Comparison of ENCODE assay signal across 10 mouse cellular contexts in the genomic region with DNA sequence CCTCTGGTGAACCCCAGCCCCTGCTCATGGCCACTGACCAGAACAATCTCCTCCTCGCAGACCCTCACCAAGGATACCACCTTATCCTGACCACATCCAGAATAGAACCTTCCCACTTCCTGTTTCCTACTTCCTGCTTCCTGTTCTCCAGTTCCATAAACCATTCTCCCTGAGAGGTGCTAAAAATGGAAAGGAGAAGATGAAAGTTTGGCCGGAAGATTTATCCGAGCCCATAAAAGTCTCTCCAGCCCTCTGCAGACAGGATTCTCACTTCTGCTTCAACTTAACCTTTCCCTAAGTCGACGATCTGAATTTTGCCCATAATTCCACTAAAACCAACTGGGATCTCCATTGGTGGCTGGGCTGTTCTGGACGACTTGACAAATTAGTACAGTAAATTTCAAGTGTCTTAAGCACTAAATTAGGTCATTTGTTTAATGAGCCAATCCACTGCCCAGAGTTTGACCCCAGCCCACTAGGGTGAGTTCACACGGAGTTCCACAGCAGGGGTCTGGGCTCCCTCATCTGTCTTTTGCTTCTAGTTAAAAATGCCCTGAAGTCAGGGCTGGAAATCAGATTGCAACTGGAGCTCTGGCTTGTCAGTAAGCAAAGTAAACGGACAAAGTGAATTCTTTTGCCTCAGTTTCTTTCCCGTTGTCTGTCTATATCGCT.
DNase-seq lines count a peak whose midpoint lies in the region; ATAC-seq lines count a peak whose summit lies in the region.
"Had no signal": no experiment of that assay in that cellular context is flagged by ENCODE, and none has a peak within 500 bp of the region (broad histone marks: within the 10 kb centered on the region; RNA-seq: fewer than 3 reads in every experiment).

No protein-coding gene starts in this region.

- no peak for DNase-seq in lung, postnatal 4 days
- no peak for DNase-seq in urinary bladder, postnatal 14 days (ENCODE audit: low spot score)
- no peak for DNase-seq in natural killer cell, adult 2 months (ENCODE audit: low spot score in 2 of 2)
- no peak for DNase-seq in right cerebral cortex, postnatal 36 days (ENCODE audit: low spot score in 2 of 2)
- DNase-seq: cerebellum, adult 11-12 months; right cerebral cortex, postnatal 25 days had no signal

- no peaks in the 10 kb centered on the region for H3K27me3 ChIP-seq in lung, embryonic 15.5 days
- 0 out of 2 replicates have a peak, but pooled peaks cover 4% of the 10 kb centered on the region for H3K27me3 ChIP-seq in heart, embryonic 14.5 days (ENCODE audit: control insufficient read depth, insufficient read depth, low read length)
- H3K27me3 ChIP-seq in limb, embryonic 13.5 days = peaks cover 67% of the 10 kb centered on the region
- no peaks in the 10 kb centered on the region for H3K27me3 ChIP-seq in stomach, embryonic 14.5 days (ENCODE audit: control insufficient read depth, insufficient read depth, low read length)

- H3K4me3 ChIP-seq in lung, embryonic 15.5 days = no peak overlapping the region
- H3K4me3 ChIP-seq in heart, embryonic 14.5 days (ENCODE audit: control insufficient read depth in 1 of 2, insufficient read depth in 1 of 2, low read depth in 1 of 2, low read length in 2 of 2) = no peak overlapping the region
- H3K4me3 ChIP-seq in limb, embryonic 13.5 days = peak overlapping the region; percentile 29
- H3K4me3 ChIP-seq in stomach, embryonic 14.5 days (ENCODE audit: low read depth, low read length) = no peak overlapping the region

- H3K27ac ChIP-seq in lung, embryonic 15.5 days = peak overlapping the region; percentile 82
- H3K27ac ChIP-seq in heart, embryonic 14.5 days (replicated peaks in 1 of 2; ENCODE audit: control insufficient read depth in 1 of 2, insufficient read depth in 1 of 2, low read depth in 2 of 2, low read length in 2 of 2) = peak overlapping the region in 1 of 2 experiments; percentile 26; a peak in 2 of 4 replicates
- peak overlapping the region; percentile 80 for H3K27ac ChIP-seq in limb, embryonic 13.5 days
- peak overlapping the region; percentile 85 for H3K27ac ChIP-seq in stomach, embryonic 14.5 days (ENCODE audit: low read length)

- H3K36me3 ChIP-seq in lung, embryonic 15.5 days = no peaks in the 10 kb centered on the region
- H3K36me3 ChIP-seq in heart, embryonic 14.5 days (ENCODE audit: control insufficient read depth, insufficient read depth, low read length) = no peaks in the 10 kb centered on the region
- no peaks in the 10 kb centered on the region for H3K36me3 ChIP-seq in limb, embryonic 13.5 days
- no peaks in the 10 kb centered on the region for H3K36me3 ChIP-seq in stomach, embryonic 14.5 days (ENCODE audit: control insufficient read depth, insufficient read depth, low read length)

- no peaks in the 10 kb centered on the region for H3K9me3 ChIP-seq in lung, embryonic 15.5 days
- no peaks in the 10 kb centered on the region for H3K9me3 ChIP-seq in heart, embryonic 14.5 days (ENCODE audit: control insufficient read depth, low read length)
- H3K9me3 ChIP-seq in limb, embryonic 13.5 days = no peaks in the 10 kb centered on the region
- H3K9me3 ChIP-seq in stomach, embryonic 14.5 days (ENCODE audit: control insufficient read depth, low read depth, low read length) = no peaks in the 10 kb centered on the region

- ATAC-seq in lung, embryonic 15.5 days (ENCODE audit: borderline replicate concordance, extremely low read depth, low FRiP score, low TSS enrichment) = no peak
- no peak for ATAC-seq in heart, embryonic 14.5 days (ENCODE audit: insufficient number of reproducible peaks, insufficient read depth, low FRiP score, low read depth)
- no peak for ATAC-seq in limb, embryonic 13.5 days (ENCODE audit: low FRiP score, low read depth)
- no peak for ATAC-seq in stomach, embryonic 14.5 days (ENCODE audit: insufficient number of reproducible peaks, insufficient read depth, low FRiP score, low read depth)

- H3K9ac ChIP-seq in lung, embryonic 15.5 days = no peak overlapping the region
- no peak overlapping the region for H3K9ac ChIP-seq in heart, embryonic 14.5 days (ENCODE audit: low read length)
- no peak overlapping the region for H3K9ac ChIP-seq in limb, embryonic 13.5 days
- no peak overlapping the region for H3K9ac ChIP-seq in stomach, embryonic 14.5 days (replicated peaks; ENCODE audit: low read depth, low read length)

- peaks cover 43% of the 10 kb centered on the region for H3K4me1 ChIP-seq in lung, embryonic 15.5 days
- H3K4me1 ChIP-seq in heart, embryonic 14.5 days (ENCODE audit: control insufficient read depth in 2 of 2, insufficient read depth in 2 of 2, low read length in 2 of 2) = peaks cover 12 to 22% of the 10 kb centered on the region in 2 experiments
- H3K4me1 ChIP-seq in limb, embryonic 13.5 days = peaks cover 82% of the 10 kb centered on the region
- H3K4me1 ChIP-seq in stomach, embryonic 14.5 days (ENCODE audit: control insufficient read depth, insufficient read depth, low read length) = peaks cover 30% of the 10 kb centered on the region; the same call in 1 of the 2 replicates

- H3K4me2 ChIP-seq in lung, embryonic 15.5 days = peak overlapping the region; percentile 50
- H3K4me2 ChIP-seq in heart, embryonic 14.5 days (ENCODE audit: low read length) = peak overlapping the region; percentile 49
- H3K4me2 ChIP-seq in limb, embryonic 13.5 days (replicated peaks) = peak overlapping the region; percentile 66
- H3K4me2 ChIP-seq in stomach, embryonic 14.5 days (replicated peaks; ENCODE audit: low read depth, low read length) = peak overlapping the region; percentile 29

- WGBS in lung, embryonic 15.5 days = 42% methylated on average over 10 of the region's 10 CpGs
- 56% methylated on average over 10 of the region's 10 CpGs for WGBS in heart, embryonic 14.5 days
- WGBS in limb, embryonic 13.5 days = 17% methylated on average over 10 of the region's 10 CpGs
- WGBS in stomach, embryonic 14.5 days = 32% methylated on average over 10 of the region's 10 CpGs
